ENCODE assay signal across 7 mouse cellular contexts in the genomic region with DNA sequence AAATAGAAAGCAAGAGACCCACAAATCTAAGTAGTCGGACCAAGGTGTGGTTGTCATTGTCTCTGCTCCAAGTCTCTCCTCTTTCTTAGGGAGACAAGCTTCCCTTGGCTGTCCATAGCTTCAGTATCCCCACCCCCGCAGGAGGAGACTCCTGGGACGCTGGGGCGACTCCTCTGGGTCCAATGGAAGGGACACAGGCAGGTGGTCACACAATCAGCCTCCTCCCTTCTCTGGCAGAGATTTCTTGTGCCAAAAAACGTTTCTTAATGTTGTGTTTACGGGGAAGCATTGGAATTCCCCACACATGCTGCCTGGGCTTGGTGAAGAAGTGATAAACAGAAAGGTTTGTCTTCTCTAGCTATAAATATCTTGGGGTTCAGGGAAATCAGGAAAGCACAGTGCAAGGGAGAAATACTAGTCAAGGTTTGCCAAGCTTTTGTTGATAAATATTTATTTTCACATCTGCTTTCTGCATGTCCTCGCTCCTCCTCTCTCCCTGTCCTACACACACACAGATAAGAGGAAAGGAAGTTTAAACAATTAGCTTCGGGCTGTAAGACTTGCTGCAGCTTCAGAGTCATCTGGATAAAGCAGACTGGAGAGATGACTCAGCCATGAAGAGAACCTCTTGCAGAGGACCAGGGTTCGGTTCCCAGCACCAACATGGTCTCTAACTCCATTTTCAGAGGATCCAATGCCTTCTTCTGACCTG. TPM values are rescaled to one million over a fixed set of nuclear protein-coding genes. Genes with fewer than 3 reads are reported as not detected.
DNase-seq lines count a peak whose midpoint lies in the region; ATAC-seq and TF ChIP-seq lines count a peak whose summit lies in the region.

No protein-coding gene starts in this region.

- 0 out of 2 replicates have a peak, but pooled peaks cover 7% of the 10 kb centered on the region for H3K9me3 ChIP-seq in ES-Bruce4 (replicated peaks; ENCODE audit: control insufficient read depth, insufficient read depth, low read length, poor library complexity, severe bottlenecking)
- H3K9me3 ChIP-seq in embryonic facial prominence, embryonic 13.5 days, result no peaks in the 10 kb centered on the region; the same call in 1 of the 2 replicates
- H3K9me3 ChIP-seq in liver, embryonic 14.5 days (ENCODE audit: control insufficient read depth, low read length), result no peaks in the 10 kb centered on the region
- H3K9me3 ChIP-seq in stomach, embryonic 14.5 days (ENCODE audit: control insufficient read depth, low read depth, low read length), result no peaks in the 10 kb centered on the region

- H3K27ac ChIP-seq in ES-Bruce4 (ENCODE audit: insufficient read depth, low read length), result peak overlapping the region; percentile 58; the same call in 1 of the 2 replicates
- 0 out of 2 replicates have a peak overlapping the region, but pooled peaks have one; percentile 44 for H3K27ac ChIP-seq in embryonic facial prominence, embryonic 13.5 days
- no peak overlapping the region for H3K27ac ChIP-seq in liver, embryonic 14.5 days
- H3K27ac ChIP-seq in stomach, embryonic 14.5 days (ENCODE audit: low read length), result peak overlapping the region; percentile 33; the same call in 1 of the 2 replicates

- no peak for TF ChIP-seq CTCF in ES-Bruce4 (IDR thresholded peaks at IDR 0.05; ENCODE audit: low read depth, low read length)
- TF ChIP-seq CTCF in liver, embryonic 14.5 days (IDR thresholded peaks at IDR 0.05; ENCODE audit: low read depth), result no peak

- H3K4me3 ChIP-seq in ES-Bruce4 (ENCODE audit: low read depth, low read length), result no peak overlapping the region
- no peak overlapping the region for H3K4me3 ChIP-seq in embryonic facial prominence, embryonic 13.5 days
- no peak overlapping the region for H3K4me3 ChIP-seq in liver, embryonic 14.5 days (ENCODE audit: insufficient read depth in 1 of 2, low read depth in 2 of 2, low read length in 2 of 2)
- H3K4me3 ChIP-seq in stomach, embryonic 14.5 days (ENCODE audit: low read depth, low read length), result no peak overlapping the region

- WGBS in embryonic facial prominence, embryonic 13.5 days, result 47% methylated on average over 9 of the region's 9 CpGs
- WGBS in liver, embryonic 14.5 days (ENCODE audit: insufficient replicate concordance), result 23% methylated on average over 9 of the region's 9 CpGs
- WGBS in stomach, embryonic 14.5 days, result 37% methylated on average over 9 of the region's 9 CpGs

- no peaks in the 10 kb centered on the region for H3K36me3 ChIP-seq in ES-Bruce4 (ENCODE audit: control insufficient read depth, insufficient read depth, low read length, poor library complexity, severe bottlenecking)
- H3K36me3 ChIP-seq in embryonic facial prominence, embryonic 13.5 days, result no peaks in the 10 kb centered on the region
- H3K36me3 ChIP-seq in liver, embryonic 14.5 days (replicated peaks; ENCODE audit: control insufficient read depth, insufficient read depth, low read depth), result no peaks in the 10 kb centered on the region
- no peaks in the 10 kb centered on the region for H3K36me3 ChIP-seq in stomach, embryonic 14.5 days (ENCODE audit: control insufficient read depth, insufficient read depth, low read length)

- ATAC-seq in embryonic facial prominence, embryonic 13.5 days (ENCODE audit: insufficient number of reproducible peaks, insufficient read depth, low FRiP score, low TSS enrichment, low read depth), result no peak
- ATAC-seq in liver, embryonic 14.5 days (ENCODE audit: insufficient read depth), result no peak
- ATAC-seq in stomach, embryonic 14.5 days (ENCODE audit: insufficient number of reproducible peaks, insufficient read depth, low FRiP score, low read depth), result no peak

- TF ChIP-seq EP300 in ES-Bruce4 (IDR thresholded peaks at IDR 0.05; ENCODE audit: insufficient read depth, low read depth, low read length), result no peak
- no peak for TF ChIP-seq EP300 in liver, embryonic 14.5 days (IDR thresholded peaks at IDR 0.05; ENCODE audit: low read depth)

- DNase-seq in heart, postnatal 36 days, result peak; percentile 50 to 56
- peak in 1 of 3 experiments; percentile 36 for DNase-seq in liver, embryonic 14.5 days (ENCODE audit: low read depth in 3 of 3, low spot score in 3 of 3)
- no peak for DNase-seq in frontal cortex, postnatal 25 days (ENCODE audit: low spot score in 2 of 2)
- no peak for DNase-seq in testis, postnatal 14 days (ENCODE audit: low spot score)

- peak overlapping the region; percentile 41 for H3K4me2 ChIP-seq in embryonic facial prominence, embryonic 13.5 days
- H3K4me2 ChIP-seq in liver, embryonic 14.5 days (ENCODE audit: low read depth), result peak overlapping the region; percentile 41
- H3K4me2 ChIP-seq in stomach, embryonic 14.5 days (replicated peaks; ENCODE audit: low read depth, low read length), result peak overlapping the region; percentile 20

- no peak overlapping the region for H3K9ac ChIP-seq in ES-Bruce4 (ENCODE audit: low read depth, poor library complexity, severe bottlenecking)
- no peak overlapping the region for H3K9ac ChIP-seq in embryonic facial prominence, embryonic 13.5 days
- no peak overlapping the region for H3K9ac ChIP-seq in liver, embryonic 14.5 days (replicated peaks)
- no peak overlapping the region for H3K9ac ChIP-seq in stomach, embryonic 14.5 days (replicated peaks; ENCODE audit: low read depth, low read length)

- peaks cover 2% of the 10 kb centered on the region for H3K4me1 ChIP-seq in ES-Bruce4 (ENCODE audit: control insufficient read depth, insufficient read depth, low read length)
- H3K4me1 ChIP-seq in embryonic facial prominence, embryonic 13.5 days, result peaks cover 9% of the 10 kb centered on the region
- peaks cover 14 to 30% of the 10 kb centered on the region in 2 experiments for H3K4me1 ChIP-seq in liver, embryonic 14.5 days (replicated peaks; ENCODE audit: control insufficient read depth in 2 of 2, insufficient read depth in 2 of 2, low read length in 1 of 2)
- H3K4me1 ChIP-seq in stomach, embryonic 14.5 days (ENCODE audit: control insufficient read depth, insufficient read depth, low read length), result peaks cover 12% of the 10 kb centered on the region

- H3K27me3 ChIP-seq in ES-Bruce4 (ENCODE audit: control insufficient read depth, insufficient read depth, low read length, poor library complexity, severe bottlenecking), result no peaks in the 10 kb centered on the region
- peaks cover 3% of the 10 kb centered on the region; the same call in 1 of the 2 replicates for H3K27me3 ChIP-seq in embryonic facial prominence, embryonic 13.5 days
- no peaks in the 10 kb centered on the region for H3K27me3 ChIP-seq in liver, embryonic 14.5 days (ENCODE audit: control insufficient read depth, insufficient read depth, low read length)
- H3K27me3 ChIP-seq in stomach, embryonic 14.5 days (ENCODE audit: control insufficient read depth, insufficient read depth, low read length), result no peaks in the 10 kb centered on the region

- intact Hi-C loops in heart, postnatal 36 days (cut with DNase I), result loop anchor here (2.0 to 5.0 kb wide), 6 partner anchors 101 to 354 kb away; no protein-coding TSS in a partner anchor

- no peak for TF ChIP-seq POLR2A in ES-Bruce4 (IDR thresholded peaks at IDR 0.05; ENCODE audit: insufficient read depth, low read length)

RNA-seq across cellular contexts. Expression of gene Gm5148, which starts 34.5 kb away (rescaled TPM):
- polyA plus RNA-seq in ES-Bruce4 (2011; ENCODE audit: insufficient read depth, insufficient read length, low read depth, missing spikeins), result 3.0 and 3.1 TPM in 2 replicates
- 6.2 and 7.5 TPM in 2 replicates for polyA plus RNA-seq in embryonic facial prominence, embryonic 13.5 days (2015; fragmentation: Nextera tagmentation; extraction: Ambion mirVana)
- total RNA-seq in heart, postnatal 36 days (2021), result under 1 TPM in 1 of 2 experiments, not detected in 1; 0.16 TPM
- polyA plus RNA-seq in liver, embryonic 14.5 days (2012; rRNA removed), result 1.6 TPM in 2 replicates
- 3.0 and 3.5 TPM in 2 replicates for polyA plus RNA-seq in liver, embryonic 14.5 days (2014; fragmentation: Nextera tagmentation; extraction: Ambion mirVana)
- polyA plus RNA-seq in stomach, embryonic 14.5 days (2014; fragmentation: Nextera tagmentation; extraction: Ambion mirVana), result 7.7 and 8.7 TPM in 2 replicates

Comparison
In these comparisons a context has a peak if more than half of its experiments do, and no peak if none do; other contexts are left out.
1. DNase-seq: peak in heart, postnatal 36 days (2 of 2); none in frontal cortex, postnatal 25 days (0 of 2) and testis, postnatal 14 days (single experiment).
2. Peak in every context shown above with its lines, with median percentiles within 50 percentile points of each other: H3K4me2 ChIP-seq.